Mouse (Mus musculus) midbrain, embryonic 11.5 days (tissue): ENCODE results near the gene Tex22. TPM values are rescaled to one million over a fixed set of nuclear protein-coding genes. Genes with fewer than 3 reads are reported as not detected.
A peak's percentile ranks its signal among the peaks of the same experiment; 100 is the strongest.

Experiments
- ATAC-seq: fragments of 200-750 bp; cut with Nextera tagmentation; 2 replicates; pipeline ENCODE4 v1.8.0; 2017; ENCODE audit warnings: moderate TSS enrichment, moderate library complexity; ENCODE audit not compliant: low FRiP score
- DNase-seq: peaks from one replicate; pipeline ENCODE4 v3.0.0; 2015; ENCODE audit warnings: low spot score; ENCODE audit errors: missing footprints
- H3K27ac ChIP-seq: fragments of 300-500 bp; sonication (generic); 2 replicates; pipeline ENCODE4 v1.5.1; 2014; ENCODE audit warnings: low read depth, low read length
- H3K27me3 ChIP-seq: fragments of 300-500 bp; sonication (generic); 2 replicates; pipeline ENCODE4 v1.6.1; 2014; ENCODE audit warnings: mild to moderate bottlenecking, low read length, moderate library complexity, mixed read lengths; ENCODE audit not compliant: control insufficient read depth, insufficient read depth
- H3K36me3 ChIP-seq: fragments of 300-500 bp; sonication (generic); 2 replicates; pipeline ENCODE4 v1.6.1; 2014; ENCODE audit warnings: mild to moderate bottlenecking, low read length, moderate library complexity, mixed read lengths; ENCODE audit not compliant: control insufficient read depth, insufficient read depth
- H3K4me1 ChIP-seq: fragments of 300-500 bp; sonication (generic); 2 replicates; pipeline ENCODE4 v1.6.1; 2014; ENCODE audit warnings: low read length; ENCODE audit not compliant: control insufficient read depth, insufficient read depth
- H3K4me2 ChIP-seq: fragments of 300-500 bp; sonication (generic); 2 replicates; pipeline ENCODE4 v1.6.1; 2014; ENCODE audit warnings: mild to moderate bottlenecking, moderate library complexity
- H3K4me3 ChIP-seq: fragments of 300-500 bp; sonication (generic); 2 replicates; pipeline ENCODE4 v1.5.1; 2014; ENCODE audit warnings: low read depth, low read length
- H3K9ac ChIP-seq: fragments of 300-500 bp; sonication (generic); 2 replicates; pipeline ENCODE4 v1.6.1; 2014; ENCODE audit warnings: low read length
- H3K9me3 ChIP-seq: fragments of 300-500 bp; sonication (generic); 2 replicates; pipeline ENCODE4 v1.6.1; 2016; ENCODE audit warnings: low read length; ENCODE audit not compliant: control insufficient read depth
- WGBS: fragments of 180-500 bp; shearing (Covaris S2); extraction: QIAGEN DNeasy Blood & Tissue Kit; methylation state at CpG from one replicate; pipeline ENCODE4 v1.1.7; 2014; 5-methylcytosine and 5-hydroxymethylcytosine counted together
- polyA plus RNA-seq: library from polyadenylated mRNA; unstranded; fragments of >200 nt; fragmentation: Nextera tagmentation; extraction: Ambion mirVana; gene quantifications from 2 replicates; pipeline ENCODE4 v1.2.1, GENCODE M21; 2014

Gene Tex22
- polyA plus RNA-seq, 1 experiment from 2014 or later, result not detected

DNA sequence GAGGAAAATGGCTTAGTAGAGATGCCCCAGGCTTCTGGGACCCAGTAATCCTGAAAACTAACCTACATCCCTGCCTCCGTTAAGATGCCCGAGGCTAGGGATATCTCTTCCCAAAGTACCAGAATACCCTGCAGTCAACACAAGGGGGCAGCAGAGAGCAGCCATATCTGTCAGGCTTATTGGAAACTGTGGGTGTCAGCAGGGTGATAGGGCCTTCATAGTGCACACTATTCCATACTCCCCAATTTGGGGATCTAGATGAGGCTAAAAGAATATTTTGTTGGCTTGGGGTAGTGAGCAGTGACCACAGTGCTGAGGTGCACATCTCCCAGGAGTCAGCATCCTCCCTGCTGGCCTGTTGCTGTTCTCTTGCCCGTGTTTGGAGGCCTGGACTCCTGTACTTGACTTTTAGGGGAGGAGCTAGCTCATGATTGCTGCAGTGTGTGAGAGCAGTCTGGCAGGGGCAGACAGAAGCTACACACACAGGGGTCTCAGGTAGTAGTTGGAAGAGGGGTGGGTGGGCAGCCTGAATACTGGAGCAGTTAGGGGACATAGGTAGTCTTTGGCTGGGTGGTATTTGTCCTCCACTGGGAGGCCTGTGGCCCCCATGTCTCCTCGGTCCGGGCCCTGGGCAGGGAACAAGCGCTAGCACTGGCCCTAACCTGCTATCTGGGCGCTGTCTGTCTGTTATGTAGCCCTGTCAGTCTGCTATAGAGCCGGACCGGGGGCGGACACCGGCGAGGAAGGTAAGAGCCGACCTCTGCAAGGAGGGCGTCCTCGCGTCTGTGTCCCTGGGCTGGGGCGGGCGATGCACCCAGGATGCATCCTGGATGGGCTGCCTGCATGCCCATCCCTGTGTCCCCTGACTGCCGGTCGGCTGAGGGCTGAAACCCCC lies 45.5 kb downstream of the Tex22 start:
- Histone ChIP-seq H3K4me2 (no peak overlapping the region), H3K27me3 (no peaks in the 10 kb centered on the region), H3K4me3 (no peak overlapping the region), H3K9me3 (no peaks in the 10 kb centered on the region), H3K4me1 (no peaks in the 10 kb centered on the region), H3K27ac (no peak overlapping the region), H3K36me3 (peaks cover 48% of the 10 kb centered on the region), H3K9ac (no peak overlapping the region)
- DNase-seq (peak; percentile 98), ATAC-seq (peak; percentile 62)
- 87% methylated on average over 20 of the region's 20 CpGs for WGBS

DNA sequence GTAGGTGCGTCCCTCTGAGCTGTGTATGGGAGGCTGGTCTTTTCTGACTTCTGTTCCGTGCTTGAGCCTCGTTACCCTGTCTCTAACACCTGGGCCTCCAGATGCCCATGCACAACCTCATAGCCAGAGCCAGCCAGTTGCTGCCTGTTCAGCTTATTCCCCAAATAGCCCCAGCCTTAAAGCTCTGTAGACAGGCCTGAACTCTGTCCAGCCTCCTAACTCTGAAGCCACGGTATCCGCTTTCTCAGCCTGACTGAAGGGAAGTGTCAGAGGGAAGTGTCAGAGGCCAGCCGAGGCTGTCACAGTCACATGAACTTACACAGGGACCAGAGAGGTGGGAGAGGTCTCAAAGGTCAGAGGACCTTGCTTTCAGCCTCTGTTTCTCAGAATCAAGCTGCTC lies 50.4 kb downstream of the Tex22 start:
- Histone ChIP-seq H3K27ac (no peak overlapping the region), H3K4me2 (no peak overlapping the region), H3K4me1 (no peaks in the 10 kb centered on the region), H3K9me3 (no peaks in the 10 kb centered on the region), H3K36me3 (peaks cover 54% of the 10 kb centered on the region), H3K27me3 (no peaks in the 10 kb centered on the region), H3K4me3 (no peak overlapping the region), H3K9ac (no peak overlapping the region)
- no peak for DNase-seq
- ATAC-seq, result no peak
- WGBS, result 89% methylated on average over 6 of the region's 6 CpGs

DNA sequence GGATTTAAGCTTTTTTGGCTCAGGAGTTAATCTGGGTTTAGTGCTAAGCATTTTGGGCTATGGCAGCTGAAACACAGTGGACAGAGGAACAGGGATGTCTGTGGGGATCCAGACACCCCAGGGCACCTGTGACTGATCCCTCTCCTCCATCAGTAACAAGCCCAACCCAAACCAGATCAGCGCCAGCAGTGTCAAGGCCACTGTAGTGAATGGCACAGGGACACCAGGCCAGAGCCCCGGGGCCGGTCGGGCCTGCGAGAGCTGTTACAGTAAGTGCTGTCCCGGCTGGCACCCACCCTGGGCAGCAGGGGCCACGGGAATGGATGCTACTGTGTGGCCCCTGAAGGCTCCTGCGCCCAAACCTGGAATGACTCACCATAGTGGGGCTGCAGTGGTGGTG lies 56.4 kb downstream of the Tex22 start:
- Histone ChIP-seq H3K4me1 (no peaks in the 10 kb centered on the region), H3K36me3 (peaks cover 72% of the 10 kb centered on the region), H3K9me3 (no peaks in the 10 kb centered on the region), H3K4me2 (no peak overlapping the region), H3K4me3 (no peak overlapping the region), H3K27me3 (no peaks in the 10 kb centered on the region), H3K27ac (no peak overlapping the region), H3K9ac (no peak overlapping the region)
- ATAC-seq (no peak), DNase-seq (no peak)
- 98% methylated on average over 8 of the region's 8 CpGs for WGBS

DNA sequence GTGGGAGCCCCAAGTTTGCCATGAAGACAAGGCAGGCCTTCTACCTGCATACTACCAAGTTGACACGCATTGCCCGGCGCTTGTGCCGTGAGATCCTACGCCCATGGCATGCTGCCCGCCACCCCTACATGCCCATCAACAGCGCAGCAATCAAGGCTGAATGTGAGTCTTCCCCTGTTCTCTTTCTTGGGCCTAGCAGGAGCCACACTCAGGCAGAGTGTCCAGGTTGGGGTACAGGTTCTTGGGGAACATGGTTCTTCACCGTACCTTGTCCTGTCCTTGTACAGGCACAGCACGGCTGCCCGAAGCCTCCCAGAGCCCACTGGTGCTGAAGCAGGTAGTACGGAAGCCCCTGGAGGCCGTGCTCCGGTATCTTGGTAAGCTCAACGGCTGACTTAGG lies 57.3 kb downstream of the Tex22 start:
- Histone ChIP-seq H3K4me1 (no peaks in the 10 kb centered on the region), H3K27me3 (no peaks in the 10 kb centered on the region), H3K4me2 (no peak overlapping the region), H3K4me3 (no peak overlapping the region), H3K36me3 (peaks cover 72% of the 10 kb centered on the region), H3K9ac (no peak overlapping the region), H3K9me3 (no peaks in the 10 kb centered on the region), H3K27ac (no peak overlapping the region)
- no peak for DNase-seq
- ATAC-seq, result no peak
- 97% methylated on average over 14 of the region's 14 CpGs for WGBS

DNA sequence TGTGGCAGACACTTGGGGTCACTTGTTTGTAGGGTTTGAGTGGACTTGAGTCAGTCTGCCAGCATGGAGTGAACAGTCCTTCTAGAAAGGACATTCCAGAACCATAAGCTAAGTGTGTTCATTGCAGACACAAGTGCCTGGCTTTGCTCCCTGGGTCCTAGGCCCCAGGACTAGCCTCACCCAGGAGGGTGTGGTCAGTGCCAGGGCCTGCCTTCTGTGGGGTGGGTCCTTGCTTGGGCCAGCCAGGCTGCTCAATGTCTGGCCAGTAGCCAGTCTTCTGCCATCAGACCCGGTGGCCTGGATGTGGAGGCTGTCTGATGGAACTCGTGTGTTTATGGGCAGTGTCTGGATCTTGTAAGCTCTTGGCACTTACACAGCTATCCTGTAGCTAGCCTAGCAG lies 58.3 kb downstream of the Tex22 start:
- no peak for ATAC-seq
- no peak for DNase-seq
- WGBS, result 95% methylated on average over 2 of the region's 2 CpGs

DNA sequence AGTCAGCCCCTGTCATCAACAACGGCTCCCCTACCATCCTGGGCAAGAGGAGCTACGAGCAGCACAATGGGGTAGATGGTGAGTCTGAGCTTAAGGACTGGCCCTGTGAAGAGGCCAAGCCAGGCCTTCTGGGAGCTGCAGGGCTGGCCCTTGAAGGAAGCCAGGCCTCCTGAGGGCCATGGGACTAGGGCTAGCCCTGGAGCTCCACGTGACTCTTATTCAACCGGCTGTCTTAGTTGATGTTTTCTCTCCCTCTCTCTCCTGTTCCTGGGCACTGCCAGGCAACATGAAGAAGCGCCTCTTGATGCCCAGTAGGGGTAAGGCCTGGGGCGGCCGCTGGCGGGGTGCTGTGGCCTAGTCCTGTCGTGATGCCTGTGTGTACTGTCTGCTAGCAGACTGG lies 59.0 kb downstream of the Tex22 start:
- Histone ChIP-seq H3K9ac (no peak overlapping the region), H3K4me1 (no peaks in the 10 kb centered on the region), H3K36me3 (peaks cover 61% of the 10 kb centered on the region), H3K9me3 (no peaks in the 10 kb centered on the region), H3K4me2 (no peak overlapping the region), H3K27me3 (no peaks in the 10 kb centered on the region), H3K4me3 (no peak overlapping the region), H3K27ac (no peak overlapping the region)
- DNase-seq (no peak), ATAC-seq (no peak)
- WGBS, result 90% methylated on average over 9 of the region's 9 CpGs

More for the DNA sequence above, 58.3 kb downstream of the Tex22 start:
- H3K4me1 ChIP-seq, result no peaks in the 10 kb centered on the region
- no peaks in the 10 kb centered on the region for H3K27me3 ChIP-seq
- H3K4me2 ChIP-seq, result no peak overlapping the region
- H3K9ac ChIP-seq, result no peak overlapping the region
- no peak overlapping the region for H3K4me3 ChIP-seq
- no peak overlapping the region for H3K27ac ChIP-seq
- no peaks in the 10 kb centered on the region for H3K9me3 ChIP-seq
- H3K36me3 ChIP-seq, result peaks cover 68% of the 10 kb centered on the region

DNA sequence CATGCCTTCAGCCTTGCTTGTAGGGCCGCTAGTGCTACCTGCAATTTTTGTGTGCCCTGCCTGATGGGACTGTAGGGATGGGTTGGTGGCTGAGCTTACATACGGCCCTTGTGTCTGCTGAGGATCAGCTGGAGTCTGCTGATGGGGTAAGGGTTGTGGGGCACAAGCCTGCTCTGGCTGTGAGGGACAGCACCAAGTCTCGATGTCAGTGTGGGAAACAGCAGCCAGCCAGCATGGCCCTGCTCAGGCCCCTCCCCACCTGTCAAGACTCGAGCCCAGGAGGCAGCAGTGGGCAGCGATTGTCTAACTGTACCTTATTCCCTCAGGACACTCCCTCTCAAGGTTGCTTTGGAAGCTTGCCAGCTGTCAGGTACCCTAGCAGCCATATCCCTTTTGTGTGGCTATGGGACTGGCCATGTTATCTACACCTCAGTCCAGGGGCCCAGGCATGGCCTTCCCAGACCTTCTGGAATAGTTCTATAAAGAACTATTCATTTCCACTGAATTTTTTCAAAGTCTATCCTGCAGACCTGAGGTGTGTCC lies 59.6 kb downstream of the Tex22 start:
- Histone ChIP-seq H3K4me1 (peaks cover 5% of the 10 kb centered on the region), H3K4me3 (no peak overlapping the region), H3K36me3 (peaks cover 58% of the 10 kb centered on the region), H3K27me3 (no peaks in the 10 kb centered on the region), H3K9me3 (no peaks in the 10 kb centered on the region), H3K4me2 (no peak overlapping the region), H3K9ac (no peak overlapping the region), H3K27ac (no peak overlapping the region)
- DNase-seq (no peak), ATAC-seq (no peak)
- 90% methylated on average over 5 of the region's 5 CpGs for WGBS

DNA sequence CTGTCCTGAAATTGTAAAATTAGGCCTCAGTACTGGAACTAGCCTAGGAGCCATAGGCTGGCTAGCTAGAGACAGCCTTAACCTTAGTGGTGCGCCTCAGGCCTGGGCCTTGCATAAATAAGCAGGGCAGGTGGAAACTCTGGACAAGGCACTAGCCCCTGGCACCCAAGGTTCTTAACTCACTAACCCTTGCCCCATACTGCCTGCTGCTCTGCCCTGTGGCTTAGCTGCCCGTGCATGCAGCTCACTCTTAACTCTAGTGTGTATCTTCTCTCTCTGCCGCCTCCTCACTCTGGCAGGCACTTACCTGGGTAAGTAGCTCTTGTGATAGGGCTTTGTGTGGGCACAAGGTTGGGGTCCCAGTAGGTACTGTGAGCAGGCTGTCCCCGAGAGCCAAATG lies 60.2 kb downstream of the Tex22 start:
- H3K4me3 ChIP-seq, result no peak overlapping the region
- no peak overlapping the region for H3K4me2 ChIP-seq
- no peaks in the 10 kb centered on the region for H3K27me3 ChIP-seq
- H3K9me3 ChIP-seq, result no peaks in the 10 kb centered on the region
- 90% methylated on average over 4 of the region's 4 CpGs for WGBS
- DNase-seq (no peak), ATAC-seq (no peak)
- peaks cover 10% of the 10 kb centered on the region for H3K4me1 ChIP-seq
- H3K36me3 ChIP-seq, result peaks cover 58% of the 10 kb centered on the region
- H3K9ac ChIP-seq, result no peak overlapping the region
- H3K27ac ChIP-seq, result no peak overlapping the region

DNA sequence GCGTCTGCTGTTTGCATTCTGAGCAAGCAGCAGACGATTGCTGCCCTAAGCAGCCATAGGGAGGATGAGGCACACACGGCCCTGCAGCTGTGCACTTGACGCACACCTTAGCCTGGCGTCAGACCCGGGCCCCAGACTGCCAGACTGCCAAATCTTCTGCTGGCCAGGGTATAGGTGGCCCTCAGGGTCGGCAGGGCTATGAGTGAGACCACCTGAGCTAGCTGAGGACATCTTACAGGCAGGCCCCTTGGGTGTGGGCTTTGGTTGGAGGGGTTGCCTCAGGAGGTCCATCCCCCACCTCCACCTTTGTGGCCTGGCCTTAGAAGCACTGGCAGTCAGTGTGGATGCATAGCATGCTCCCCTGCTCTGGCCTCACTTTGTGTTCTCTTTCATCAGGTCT lies 61.1 kb downstream of the Tex22 start:
- peaks cover 53% of the 10 kb centered on the region for H3K36me3 ChIP-seq
- no peaks in the 10 kb centered on the region for H3K9me3 ChIP-seq
- H3K4me1 ChIP-seq, result peaks cover 13% of the 10 kb centered on the region
- no peak overlapping the region for H3K27ac ChIP-seq
- H3K27me3 ChIP-seq, result no peaks in the 10 kb centered on the region
- ATAC-seq (no peak), DNase-seq (no peak)
- H3K9ac ChIP-seq, result no peak overlapping the region
- no peak overlapping the region for H3K4me2 ChIP-seq
- no peak overlapping the region for H3K4me3 ChIP-seq
- WGBS, result 90% methylated on average over 7 of the region's 7 CpGs
